ENCODE assay signal across 20 mouse cellular contexts in genomic region chr12:80127191-80127762, GRCm38 (mm10). TPM values are rescaled to one million over a fixed set of nuclear protein-coding genes. Genes with fewer than 3 reads are reported as not detected.
DNase-seq lines count a peak whose midpoint lies in the region; TF ChIP-seq lines count a peak whose summit lies in the region.
"Had no signal": no experiment of that assay in that cellular context is flagged by ENCODE, and none has a peak within 500 bp of the region (broad histone marks: within the 10 kb centered on the region; RNA-seq: fewer than 3 reads in every experiment).

No protein-coding gene starts in this region.

- peak; percentile 10 for DNase-seq in gastrocnemius, adult 2 months
- DNase-seq in gastrocnemius, adult 18-20 months (ENCODE audit: low spot score), result no peak
- peak; percentile 29 for DNase-seq in retina, postnatal 1 day
- DNase-seq in retina, embryonic 14.5 days (ENCODE audit: low spot score), result no peak
- DNase-seq in embryonic facial prominence, embryonic 10.5 days (ENCODE audit: low spot score), result no peak
- no peak for DNase-seq in thymus, adult 2 months
- DNase-seq in layer of hippocampus, adult 18-20 months (ENCODE audit: low spot score in 2 of 2), result no peak
- no peak for DNase-seq in spleen, adult 12 weeks (ENCODE audit: low spot score)
- DNase-seq: adrenal gland, postnatal 25 days; cerebellum, postnatal 14 days; heart, adult 11 months; lung, postnatal 10 days; spleen, adult 18-20 months had no signal

- 89% methylated on average over 5 of the region's 5 CpGs for WGBS in embryonic facial prominence, embryonic 10.5 days
- 94% methylated on average over 5 of the region's 5 CpGs for WGBS in thymus, adult 2 months

- intact Hi-C loops in gastrocnemius, adult 2 months (cut with DNase I), result no loop called here

- TF ChIP-seq POLR2A in thymus, adult 2 months (IDR thresholded peaks at IDR 0.05; ENCODE audit: control insufficient read depth, extremely low read depth, insufficient read depth, low read length, poor library complexity), result no peak

- no peaks in the 10 kb centered on the region for H3K9me3 ChIP-seq in embryonic facial prominence, embryonic 10.5 days
- H3K9me3 ChIP-seq: forebrain, embryonic 15.5 days; heart, embryonic 15.5 days; hindbrain, embryonic 12.5 days; intestine, embryonic 15.5 days; liver, embryonic 15.5 days; midbrain, embryonic 12.5 days had no signal

- TF ChIP-seq CTCF in gastrocnemius, adult 2 months (IDR thresholded peaks at IDR 0.05), result no peak
- TF ChIP-seq CTCF in thymus, adult 2 months (IDR thresholded peaks at IDR 0.05; ENCODE audit: borderline replicate concordance, control insufficient read depth, extremely low read depth, insufficient read depth, low read length, poor library complexity), result no peak

- H3K4me3 ChIP-seq in gastrocnemius, adult 2 months, result no peak overlapping the region
- no peak overlapping the region for H3K4me3 ChIP-seq in embryonic facial prominence, embryonic 10.5 days
- no peak overlapping the region for H3K4me3 ChIP-seq in thymus, adult 2 months (ENCODE audit: control insufficient read depth, insufficient read depth, low read length)
- H3K4me3 ChIP-seq: erythroblast, embryonic 14.5 days; forebrain, embryonic 15.5 days; heart, embryonic 15.5 days; hindbrain, embryonic 12.5 days; intestine, embryonic 15.5 days; liver, embryonic 15.5 days; midbrain, embryonic 12.5 days had no signal

- no peaks in the 10 kb centered on the region for H3K27me3 ChIP-seq in embryonic facial prominence, embryonic 10.5 days (replicated peaks; ENCODE audit: low read depth, poor library complexity, severe bottlenecking)
- no peaks in the 10 kb centered on the region for H3K27me3 ChIP-seq in thymus, adult 2 months (ENCODE audit: control insufficient read depth, insufficient read depth, low read length)
- H3K27me3 ChIP-seq: forebrain, embryonic 15.5 days; heart, embryonic 15.5 days; hindbrain, embryonic 12.5 days; intestine, embryonic 15.5 days; liver, embryonic 15.5 days; midbrain, embryonic 12.5 days had no signal

- H3K36me3 ChIP-seq in embryonic facial prominence, embryonic 10.5 days (replicated peaks), result peaks cover 32% of the 10 kb centered on the region
- H3K36me3 ChIP-seq in thymus, adult 2 months (ENCODE audit: control insufficient read depth, insufficient read depth, low read length), result no peaks in the 10 kb centered on the region
- H3K36me3 ChIP-seq: forebrain, embryonic 15.5 days; hindbrain, embryonic 12.5 days; intestine, embryonic 15.5 days; midbrain, embryonic 12.5 days had no signal

- no peak overlapping the region for H3K27ac ChIP-seq in gastrocnemius, adult 2 months
- H3K27ac ChIP-seq in embryonic facial prominence, embryonic 10.5 days (replicated peaks), result peak overlapping the region; percentile 63
- no peak overlapping the region for H3K27ac ChIP-seq in thymus, adult 2 months (ENCODE audit: control insufficient read depth, insufficient read depth, low read length)
- H3K27ac ChIP-seq: forebrain, embryonic 15.5 days; heart, embryonic 15.5 days; hindbrain, embryonic 12.5 days; intestine, embryonic 15.5 days; liver, embryonic 15.5 days; midbrain, embryonic 12.5 days had no signal

- peaks cover 59% of the 10 kb centered on the region for H3K4me1 ChIP-seq in embryonic facial prominence, embryonic 10.5 days
- H3K4me1 ChIP-seq in thymus, adult 2 months (replicated peaks; ENCODE audit: control insufficient read depth, insufficient read depth, low read length), result peaks cover 33% of the 10 kb centered on the region

RNA-seq across cellular contexts. Expression of gene Zfp36l1, which starts 14.5 kb away (rescaled TPM):
- total RNA-seq in gastrocnemius, adult 2 months (2021), result 10 to 100 TPM; 25.7 to 46.6 TPM
- 10 to 100 TPM; 20.1 to 34.4 TPM for total RNA-seq in gastrocnemius, adult 18-20 months (2021)
- 114 and 119 TPM in 2 replicates for polyA plus RNA-seq in embryonic facial prominence, embryonic 10.5 days (2016; fragmentation: Nextera tagmentation; extraction: Ambion mirVana)
- 253 and 297 TPM in 2 replicates for polyA plus RNA-seq in thymus, adult 2 months (2012; rRNA removed)
- total RNA-seq in layer of hippocampus, adult 18-20 months (2021), result 10 to 100 TPM; 40.0 to 53.4 TPM

Comparison
In these comparisons a context has a peak if more than half of its experiments do, and no peak if none do; other contexts are left out.
1. DNase-seq: peak in gastrocnemius, adult 2 months (single experiment) and retina, postnatal 1 day (single experiment); none in gastrocnemius, adult 18-20 months (single experiment), retina, embryonic 14.5 days (single experiment), embryonic facial prominence, embryonic 10.5 days (single experiment), thymus, adult 2 months (single experiment), layer of hippocampus, adult 18-20 months (0 of 2) and spleen, adult 12 weeks (single experiment).